Comparison of ENCODE assay signal across 11 mouse cellular contexts in genomic region chr2:69683036-69683805, GRCm38 (mm10). TPM values are rescaled to one million over a fixed set of nuclear protein-coding genes. Genes with fewer than 3 reads are reported as not detected.
A peak's percentile ranks its signal among the peaks of the same experiment; 100 is the strongest.
DNase-seq lines count a peak whose midpoint lies in the region; ATAC-seq lines count a peak whose summit lies in the region.
"Had no signal": no experiment of that assay in that cellular context is flagged by ENCODE, and none has a peak within 500 bp of the region (broad histone marks: within the 10 kb centered on the region; RNA-seq: fewer than 3 reads in every experiment).

No protein-coding gene starts in this region.

- H3K36me3 ChIP-seq in hindbrain, embryonic 11.5 days (ENCODE audit: control insufficient read depth, insufficient read depth, low read length): no peaks in the 10 kb centered on the region
- peaks cover 15% of the 10 kb centered on the region for H3K36me3 ChIP-seq in midbrain, embryonic 16.5 days (ENCODE audit: control insufficient read depth, insufficient read depth, low read length)

- peak; percentile 74; the same call in 1 of the 2 replicates for ATAC-seq in hindbrain, embryonic 11.5 days (ENCODE audit: low FRiP score)
- ATAC-seq in midbrain, embryonic 16.5 days: peak; percentile 75
- ATAC-seq: CD4-positive, CD25-positive, alpha-beta regulatory T cell, adult 4 months had no signal

- no peaks in the 10 kb centered on the region for H3K4me1 ChIP-seq in hindbrain, embryonic 11.5 days (replicated peaks; ENCODE audit: control insufficient read depth, insufficient read depth, low read length)
- H3K4me1 ChIP-seq in midbrain, embryonic 16.5 days (ENCODE audit: control insufficient read depth, insufficient read depth, low read length): peaks cover 9% of the 10 kb centered on the region
- H3K4me1 ChIP-seq: embryonic facial prominence, embryonic 12.5 days had no signal

- H3K9me3 ChIP-seq in hindbrain, embryonic 11.5 days (ENCODE audit: control insufficient read depth, low read length): no peaks in the 10 kb centered on the region
- no peaks in the 10 kb centered on the region for H3K9me3 ChIP-seq in midbrain, embryonic 16.5 days (replicated peaks; ENCODE audit: control insufficient read depth, low read length, poor library complexity, severe bottlenecking)
- H3K9me3 ChIP-seq: embryonic facial prominence, embryonic 12.5 days had no signal

- no peaks in the 10 kb centered on the region for H3K27me3 ChIP-seq in hindbrain, embryonic 11.5 days (ENCODE audit: control insufficient read depth, insufficient read depth, low read length)
- H3K27me3 ChIP-seq in midbrain, embryonic 16.5 days (ENCODE audit: control insufficient read depth, insufficient read depth, low read depth, low read length): no peaks in the 10 kb centered on the region
- H3K27me3 ChIP-seq: embryonic facial prominence, embryonic 12.5 days had no signal

- H3K4me3 ChIP-seq in hindbrain, embryonic 11.5 days (ENCODE audit: low read depth, low read length): no peak overlapping the region
- H3K4me3 ChIP-seq in midbrain, embryonic 16.5 days (ENCODE audit: low read depth, low read length): peak overlapping the region; percentile 9; the same call in 1 of the 2 replicates
- H3K4me3 ChIP-seq: embryonic facial prominence, embryonic 12.5 days had no signal

- no peak overlapping the region for H3K27ac ChIP-seq in hindbrain, embryonic 11.5 days (ENCODE audit: low read depth, low read length)
- no peak overlapping the region; the same call in 1 of the 2 replicates for H3K27ac ChIP-seq in midbrain, embryonic 16.5 days (ENCODE audit: low read length)
- H3K27ac ChIP-seq: embryonic facial prominence, embryonic 12.5 days had no signal

- no peak overlapping the region for H3K9ac ChIP-seq in hindbrain, embryonic 11.5 days (ENCODE audit: low read depth, low read length)
- H3K9ac ChIP-seq in midbrain, embryonic 16.5 days (ENCODE audit: low read depth, low read length): no peak overlapping the region
- H3K9ac ChIP-seq: embryonic facial prominence, embryonic 12.5 days had no signal

- whole genome bisulfite sequencing in hindbrain, embryonic 11.5 days: 40% methylated on average over 13 of the region's 13 CpGs
- 10% methylated on average over 13 of the region's 13 CpGs for WGBS in midbrain, embryonic 16.5 days

- DNase-seq in testis, postnatal 10 days (ENCODE audit: low spot score): peak; percentile 9
- no peak for DNase-seq in testis, postnatal 14 days (ENCODE audit: low spot score)
- DNase-seq in hindbrain, embryonic 11.5 days (ENCODE audit: low spot score): peak; percentile 46
- no peak for DNase-seq in cerebellum, postnatal 14 days
- DNase-seq in layer of hippocampus, postnatal 10 days (ENCODE audit: low spot score in 2 of 2): no peak
- no peak for DNase-seq in layer of hippocampus, postnatal 14 days (ENCODE audit: low spot score in 2 of 2)
- DNase-seq: kidney, adult 8-10 months; lung, postnatal 14 days had no signal

- H3K4me2 ChIP-seq in hindbrain, embryonic 11.5 days (replicated peaks; ENCODE audit: low read depth, low read length): no peak overlapping the region
- H3K4me2 ChIP-seq in midbrain, embryonic 16.5 days (ENCODE audit: low read length): peak overlapping the region; percentile 42
- H3K4me2 ChIP-seq: embryonic facial prominence, embryonic 12.5 days had no signal

RNA-seq across cellular contexts. Expression of gene Klhl41, which starts 13.3 kb away (rescaled TPM):
- 0.82 and 2.0 TPM in 2 replicates for polyA plus RNA-seq in hindbrain, embryonic 11.5 days (2014; fragmentation: Nextera tagmentation; extraction: Ambion mirVana)
- polyA plus RNA-seq in midbrain, embryonic 16.5 days (2015; fragmentation: Nextera tagmentation; extraction: Ambion mirVana): 0.12 and 0.23 TPM in 2 replicates
- total RNA-seq in layer of hippocampus, postnatal 10 days (2021): under 1 TPM; 0.46 to 0.80 TPM
- total RNA-seq in layer of hippocampus, postnatal 14 days (2021): under 1 TPM; 0.43 to 0.78 TPM

RNA-seq across cellular contexts. Expression of gene Fastkd1, which starts 30.1 kb away (rescaled TPM):
- polyA plus RNA-seq in hindbrain, embryonic 11.5 days (2014; fragmentation: Nextera tagmentation; extraction: Ambion mirVana): 19.5 and 20.3 TPM in 2 replicates
- polyA plus RNA-seq in midbrain, embryonic 16.5 days (2015; fragmentation: Nextera tagmentation; extraction: Ambion mirVana): 18.0 and 18.2 TPM in 2 replicates
- total RNA-seq in layer of hippocampus, postnatal 10 days (2021): 10 to 100 TPM; 22.9 to 23.1 TPM
- 10 to 100 TPM; 19.3 to 20.0 TPM for total RNA-seq in layer of hippocampus, postnatal 14 days (2021)

RNA-seq across cellular contexts. Expression of gene Bbs5, which starts 36.2 kb away (rescaled TPM):
- polyA plus RNA-seq in hindbrain, embryonic 11.5 days (2014; fragmentation: Nextera tagmentation; extraction: Ambion mirVana): 20.2 and 21.9 TPM in 2 replicates
- 30.1 and 31.5 TPM in 2 replicates for polyA plus RNA-seq in midbrain, embryonic 16.5 days (2015; fragmentation: Nextera tagmentation; extraction: Ambion mirVana)
- total RNA-seq in layer of hippocampus, postnatal 10 days (2021): 10 to 100 TPM; 26.7 to 33.2 TPM
- total RNA-seq in layer of hippocampus, postnatal 14 days (2021): 10 to 100 TPM; 23.7 to 29.8 TPM

RNA-seq across cellular contexts. Expression of gene Ppig, which starts 39.1 kb away (rescaled TPM):
- 139 and 140 TPM in 2 replicates for polyA plus RNA-seq in hindbrain, embryonic 11.5 days (2014; fragmentation: Nextera tagmentation; extraction: Ambion mirVana)
- 135 and 147 TPM in 2 replicates for polyA plus RNA-seq in midbrain, embryonic 16.5 days (2015; fragmentation: Nextera tagmentation; extraction: Ambion mirVana)
- total RNA-seq in layer of hippocampus, postnatal 10 days (2021): 10 to 100 TPM; 56.8 to 65.8 TPM
- total RNA-seq in layer of hippocampus, postnatal 14 days (2021): 10 to 100 TPM; 60.3 to 67.0 TPM

Comparison
In these comparisons a context has a peak if more than half of its experiments do, and no peak if none do; other contexts are left out.
1. DNase-seq: peak in testis, postnatal 10 days (single experiment) and hindbrain, embryonic 11.5 days (single experiment); none in testis, postnatal 14 days (single experiment), cerebellum, postnatal 14 days (0 of 2), layer of hippocampus, postnatal 10 days (0 of 2) and layer of hippocampus, postnatal 14 days (0 of 2).